Mouse (Mus musculus) forebrain, embryonic 13.5 days (tissue): ENCODE measurements around the gene Cdh16. TPM values are rescaled to one million over a fixed set of nuclear protein-coding genes. Genes with fewer than 3 reads are reported as not detected.

ENCODE experiments used
- ATAC-seq: fragments of 200-750 bp; cut with Nextera tagmentation; 2 replicates; pipeline ENCODE4 v1.8.0; 2017
- H3K27ac ChIP-seq: fragments of 300-500 bp; sonication (generic); 2 replicates; pipeline ENCODE4 v1.5.1; 2015; ENCODE audit warnings: inconsistent platforms, mild to moderate bottlenecking, moderate library complexity
- H3K27me3 ChIP-seq: fragments of 300-500 bp; sonication (generic); 2 replicates; pipeline ENCODE4 v1.6.1; 2015; ENCODE audit warnings: mild to moderate bottlenecking, inconsistent platforms
- H3K36me3 ChIP-seq: fragments of 300-500 bp; sonication (generic); 2 replicates; pipeline ENCODE4 v1.6.1; 2015; ENCODE audit warnings: mild to moderate bottlenecking, inconsistent platforms; ENCODE audit not compliant: poor library complexity, severe bottlenecking
- H3K4me1 ChIP-seq: fragments of 300-500 bp; sonication (generic); 2 replicates; pipeline ENCODE4 v1.6.1; 2015; ENCODE audit warnings: inconsistent platforms
- H3K4me2 ChIP-seq: fragments of 300-500 bp; sonication (generic); 2 replicates; pipeline ENCODE4 v1.6.1; 2015; ENCODE audit warnings: inconsistent platforms, mild to moderate bottlenecking, moderate library complexity
- H3K4me3 ChIP-seq: fragments of 300-500 bp; sonication (generic); 2 replicates; pipeline ENCODE4 v1.5.1; 2015; ENCODE audit warnings: mild to moderate bottlenecking, inconsistent platforms
- H3K9ac ChIP-seq: fragments of 300-500 bp; sonication (generic); 2 replicates; pipeline ENCODE4 v1.6.1; 2015; ENCODE audit warnings: mild to moderate bottlenecking, inconsistent platforms
- H3K9me3 ChIP-seq: fragments of 300-500 bp; sonication (generic); replicated peaks from 2 replicates; pipeline ENCODE4 v1.6.1; 2016; ENCODE audit warnings: inconsistent platforms
- WGBS: fragments of 180-500 bp; shearing (Covaris S2); methylation state at CpG from one replicate; pipeline ENCODE4 v1.1.7; 2015; 5-methylcytosine and 5-hydroxymethylcytosine counted together
- polyA plus RNA-seq: library from polyadenylated mRNA; unstranded; fragments of >200 nt; fragmentation: Nextera tagmentation; extraction: Ambion mirVana; gene quantifications from 2 replicates; pipeline ENCODE4 v1.2.1, GENCODE M21; 2015

Cdh16 gene
- polyA plus RNA-seq, 1 experiment from 2014 or later: not detected

DNA sequence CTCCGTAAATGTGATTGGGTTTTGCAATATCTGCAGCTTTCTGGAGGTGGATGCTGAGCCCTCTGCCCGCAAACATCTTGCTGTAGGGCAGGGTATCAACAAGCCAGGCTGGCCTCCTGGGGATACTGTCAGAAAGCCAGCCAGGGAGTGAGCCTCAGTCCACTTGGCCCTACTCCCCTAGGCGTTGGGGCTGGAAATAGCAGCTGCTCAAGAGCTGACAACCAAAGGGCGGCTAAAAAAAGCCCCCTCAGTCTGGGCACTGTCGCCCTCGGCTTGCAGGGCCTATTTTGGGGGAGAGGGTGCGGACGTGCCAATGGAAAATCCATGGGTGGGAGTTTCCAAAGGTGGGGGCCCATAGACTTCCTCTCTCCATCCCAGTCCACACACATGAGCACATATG is 15.0 kb downstream of the Cdh16 start:
- no peak for ATAC-seq
- Histone ChIP-seq H3K4me1 (no peaks in the 10 kb centered on the region), H3K4me3 (no peak overlapping the region), H3K9me3 (no peaks in the 10 kb centered on the region), H3K27ac (no peak overlapping the region), H3K4me2 (no peak overlapping the region), H3K36me3 (no peaks in the 10 kb centered on the region), H3K9ac (no peak overlapping the region), H3K27me3 (no peaks in the 10 kb centered on the region)
- 84% methylated on average over 8 of the region's 8 CpGs for WGBS

DNA sequence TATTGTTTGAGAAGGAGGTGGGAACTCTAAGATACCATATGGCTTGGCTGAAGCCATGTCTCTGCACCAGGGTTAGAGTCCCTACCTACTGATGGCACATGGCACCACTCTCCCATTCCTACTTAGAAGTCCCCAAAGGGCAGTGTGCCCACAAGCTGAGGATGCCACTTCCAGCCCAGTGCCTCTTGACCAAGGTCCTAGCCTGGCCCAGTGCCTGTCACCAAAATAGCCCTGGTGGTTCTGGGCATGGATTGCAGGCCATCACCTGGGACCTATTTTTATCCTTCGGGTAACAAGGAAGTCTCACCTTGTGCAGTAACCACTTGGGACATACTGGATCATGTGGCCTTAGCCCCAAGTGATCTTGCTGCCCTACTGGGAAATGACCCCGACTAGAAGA is 16.3 kb downstream of the Cdh16 start:
- 74% methylated on average over 2 of the region's 2 CpGs for WGBS
- Histone ChIP-seq H3K4me3 (no peak overlapping the region), H3K27ac (no peak overlapping the region), H3K27me3 (no peaks in the 10 kb centered on the region), H3K9ac (no peak overlapping the region), H3K36me3 (no peaks in the 10 kb centered on the region), H3K4me2 (no peak overlapping the region), H3K9me3 (no peaks in the 10 kb centered on the region), H3K4me1 (no peaks in the 10 kb centered on the region)
- no peak for ATAC-seq

DNA sequence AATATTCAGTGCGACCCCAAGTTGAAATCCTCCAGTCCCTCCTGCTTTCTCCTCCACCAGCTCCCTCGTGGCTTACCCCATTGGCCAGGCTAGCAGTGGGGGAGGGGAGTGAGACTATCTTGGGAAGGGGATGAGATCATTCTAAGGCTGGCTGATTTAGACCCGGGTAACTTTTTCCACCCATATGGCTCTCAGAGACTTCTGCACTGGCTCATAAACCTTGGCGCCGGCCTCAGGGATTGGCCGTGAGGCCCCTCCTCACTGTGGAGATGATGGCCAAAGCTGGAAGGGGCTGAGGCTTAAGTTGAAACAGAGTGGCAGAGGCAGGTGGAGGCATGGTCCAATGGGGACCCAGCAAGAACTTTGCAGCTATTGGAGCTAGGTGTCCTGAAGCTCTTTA is 17.9 kb downstream of the Cdh16 start:
- H3K27ac ChIP-seq: no peak overlapping the region
- no peak for ATAC-seq
- H3K9ac ChIP-seq: no peak overlapping the region
- no peak overlapping the region for H3K4me2 ChIP-seq
- peaks cover 7% of the 10 kb centered on the region; the same call in 1 of the 2 replicates for H3K27me3 ChIP-seq
- no peak overlapping the region for H3K4me3 ChIP-seq
- no peaks in the 10 kb centered on the region for H3K36me3 ChIP-seq
- H3K4me1 ChIP-seq: 0 out of 2 replicates have a peak, but pooled peaks cover 7% of the 10 kb centered on the region
- 58% methylated on average over 6 of the region's 6 CpGs for WGBS
- no peaks in the 10 kb centered on the region for H3K9me3 ChIP-seq

DNA sequence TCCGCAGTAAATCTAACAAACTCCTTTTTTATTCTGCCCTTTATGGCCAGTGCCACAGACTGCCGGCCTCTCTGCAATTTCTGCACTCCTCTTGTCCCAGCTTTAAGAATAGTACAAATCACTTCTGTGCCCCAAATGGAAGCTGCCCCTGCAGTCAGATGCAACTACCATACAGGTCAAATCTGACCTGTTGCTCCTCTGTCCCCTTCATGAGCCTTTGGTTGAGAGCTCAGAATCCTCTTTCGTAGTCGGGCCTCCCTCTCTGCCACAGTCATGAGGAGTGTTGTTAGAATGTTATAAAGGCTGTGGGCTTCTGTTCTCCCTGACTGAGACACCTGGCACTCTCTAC is 21.0 kb downstream of the Cdh16 start:
- no peak overlapping the region for H3K4me3 ChIP-seq

DNA sequence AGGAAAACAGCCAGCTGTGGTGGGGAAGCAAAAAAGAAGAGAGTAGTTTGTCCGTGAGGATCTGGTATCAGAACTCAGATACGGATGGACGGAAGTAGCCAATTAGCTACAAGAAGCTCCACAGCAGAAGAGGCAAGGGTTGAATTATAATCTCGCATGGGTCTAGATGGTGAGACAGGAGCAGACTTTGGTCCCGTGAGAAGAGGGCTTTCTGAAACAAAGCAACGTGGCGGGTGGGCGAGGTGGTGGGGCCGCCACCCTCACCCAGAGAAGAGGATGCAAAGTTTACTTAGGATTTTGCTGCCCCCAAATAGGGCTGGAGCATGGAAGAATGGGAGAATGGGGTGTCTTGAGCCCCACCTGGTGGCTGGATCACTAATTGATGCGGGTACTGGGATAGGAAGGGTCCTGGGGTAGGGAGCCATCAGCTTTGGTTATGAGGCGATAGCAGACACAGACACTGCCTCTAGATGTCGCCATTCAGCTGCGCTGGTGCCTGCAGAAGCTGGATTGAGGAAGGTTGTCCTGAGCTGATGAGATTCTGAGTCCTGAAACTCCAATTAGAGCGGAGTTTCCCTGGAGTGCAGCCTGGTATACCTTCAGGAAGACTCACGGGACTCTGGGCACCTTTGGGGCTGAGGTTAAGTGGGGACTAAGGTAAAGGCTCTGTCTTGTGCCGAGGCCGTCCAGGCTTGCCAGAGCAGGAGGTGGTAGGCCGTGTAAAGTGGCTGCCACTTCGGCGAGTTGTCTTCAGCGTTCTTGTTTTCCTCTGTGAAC is 21.5 kb downstream of the Cdh16 start:
- Histone ChIP-seq H3K4me3 (peak overlapping the region; percentile 15; the same call in 1 of the 2 replicates), H3K4me2 (peak overlapping the region; percentile 44), H3K36me3 (no peaks in the 10 kb centered on the region), H3K27me3 (peaks cover 11% of the 10 kb centered on the region; the same call in 1 of the 2 replicates), H3K27ac (no peak overlapping the region), H3K9ac (no peak overlapping the region), H3K4me1 (0 out of 2 replicates have a peak, but pooled peaks cover 7% of the 10 kb centered on the region), H3K9me3 (no peaks in the 10 kb centered on the region)
- WGBS: 17% methylated on average over 21 of the region's 21 CpGs
- ATAC-seq: peak; percentile 95

More for the DNA sequence above, 21.0 kb downstream of the Cdh16 start:
- H3K27ac ChIP-seq: no peak overlapping the region
- H3K4me2 ChIP-seq: no peak overlapping the region
- no peak for ATAC-seq
- H3K27me3 ChIP-seq: peaks cover 11% of the 10 kb centered on the region; the same call in 1 of the 2 replicates
- WGBS: 63% methylated on average over 4 of the region's 4 CpGs
- 0 out of 2 replicates have a peak, but pooled peaks cover 7% of the 10 kb centered on the region for H3K4me1 ChIP-seq
- no peak overlapping the region for H3K9ac ChIP-seq
- H3K36me3 ChIP-seq: no peaks in the 10 kb centered on the region
- H3K9me3 ChIP-seq: no peaks in the 10 kb centered on the region

DNA sequence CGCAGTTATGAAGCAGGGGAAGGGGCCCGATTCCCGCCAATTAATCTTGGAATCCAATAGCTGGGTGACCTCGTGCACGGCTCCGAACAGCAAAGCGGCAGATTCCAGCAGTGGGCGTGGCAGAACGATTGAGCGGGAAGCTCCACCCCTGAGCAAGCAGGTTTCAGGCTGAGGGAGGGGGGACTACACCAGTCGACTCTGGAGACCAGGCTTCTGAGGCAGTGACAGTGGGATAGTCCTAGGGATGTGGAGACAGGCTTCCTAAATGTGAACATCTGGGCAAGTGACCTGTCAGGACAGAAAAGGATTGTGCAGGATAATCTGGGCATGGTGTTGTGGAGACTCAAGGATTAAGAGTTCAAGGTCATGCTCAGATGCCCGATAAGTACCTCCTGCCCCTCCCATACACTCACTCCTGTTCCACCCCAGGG is 22.2 kb downstream of the Cdh16 start:
- no peak overlapping the region for H3K27ac ChIP-seq
- H3K27me3 ChIP-seq: peaks cover 11% of the 10 kb centered on the region; the same call in 1 of the 2 replicates
- under 1% methylated on average over 12 of the region's 12 CpGs for WGBS
- ATAC-seq: 0 out of 2 replicates have a peak, but pooled peaks have one; percentile 22
- no peak overlapping the region for H3K9ac ChIP-seq
- no peaks in the 10 kb centered on the region for H3K36me3 ChIP-seq
- no peaks in the 10 kb centered on the region for H3K9me3 ChIP-seq
- H3K4me2 ChIP-seq: peak overlapping the region; percentile 44
- H3K4me1 ChIP-seq: 0 out of 2 replicates have a peak, but pooled peaks cover 7% of the 10 kb centered on the region
- H3K4me3 ChIP-seq: peak overlapping the region; percentile 15; the same call in 1 of the 2 replicates

DNA sequence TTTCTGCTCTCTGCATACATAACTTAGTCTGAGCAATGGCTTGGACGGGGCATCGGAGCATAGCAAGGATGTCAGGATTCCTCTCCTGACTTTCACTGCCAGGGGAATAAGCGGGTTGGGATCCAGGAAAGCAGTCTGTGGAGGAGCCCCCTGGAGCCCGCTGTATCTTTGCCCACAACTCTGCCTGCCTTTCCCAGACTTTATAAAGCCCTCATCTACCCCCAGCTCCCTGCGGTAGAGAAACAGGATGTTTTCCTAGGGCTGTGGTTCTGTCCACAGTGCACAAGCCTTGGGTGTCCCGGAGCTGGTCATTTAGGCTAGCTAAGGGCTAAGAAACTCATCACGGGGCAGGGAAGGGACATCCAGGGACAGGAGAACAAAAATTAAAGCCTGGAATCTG is 22.8 kb downstream of the Cdh16 start:
- 0 out of 2 replicates have a peak, but pooled peaks cover 7% of the 10 kb centered on the region for H3K4me1 ChIP-seq
- H3K27ac ChIP-seq: no peak overlapping the region
- WGBS: 36% methylated on average over 7 of the region's 7 CpGs
- peaks cover 11% of the 10 kb centered on the region; the same call in 1 of the 2 replicates for H3K27me3 ChIP-seq
- H3K9ac ChIP-seq: 0 out of 2 replicates have a peak overlapping the region, but pooled peaks have one; percentile 1
- peaks cover 5% of the 10 kb centered on the region for H3K36me3 ChIP-seq
- no peaks in the 10 kb centered on the region for H3K9me3 ChIP-seq
- H3K4me3 ChIP-seq: no peak overlapping the region
- H3K4me2 ChIP-seq: peak overlapping the region; percentile 44
- ATAC-seq: no peak

DNA sequence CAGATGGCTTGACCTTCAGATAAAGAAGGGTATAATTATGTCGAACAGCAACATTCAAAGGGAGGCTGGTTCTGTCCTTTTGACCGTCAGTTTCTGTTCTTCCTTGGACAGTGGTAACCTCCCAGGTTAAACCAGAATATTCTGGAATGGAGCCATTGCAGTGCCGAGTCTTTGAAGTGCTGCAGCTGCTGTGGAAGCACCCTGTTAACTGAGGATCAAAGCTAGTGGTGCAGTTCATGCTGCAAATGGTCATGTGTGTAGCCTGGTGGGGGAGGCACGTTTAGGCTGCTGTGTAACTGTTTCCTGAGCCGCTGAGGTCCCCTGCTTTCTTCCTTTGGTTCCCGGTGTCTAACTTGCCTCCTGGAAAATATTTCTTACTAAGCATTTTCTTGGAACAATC is 25.7 kb downstream of the Cdh16 start:
- H3K27ac ChIP-seq: no peak overlapping the region
- no peak overlapping the region for H3K4me2 ChIP-seq
- H3K4me3 ChIP-seq: no peak overlapping the region
- H3K4me1 ChIP-seq: 0 out of 2 replicates have a peak, but pooled peaks cover 7% of the 10 kb centered on the region
- peaks cover 29% of the 10 kb centered on the region for H3K36me3 ChIP-seq
- ATAC-seq: no peak
- H3K27me3 ChIP-seq: peaks cover 11% of the 10 kb centered on the region; the same call in 1 of the 2 replicates
- WGBS: 73% methylated on average over 6 of the region's 6 CpGs
- no peaks in the 10 kb centered on the region for H3K9me3 ChIP-seq
- no peak overlapping the region for H3K9ac ChIP-seq

DNA sequence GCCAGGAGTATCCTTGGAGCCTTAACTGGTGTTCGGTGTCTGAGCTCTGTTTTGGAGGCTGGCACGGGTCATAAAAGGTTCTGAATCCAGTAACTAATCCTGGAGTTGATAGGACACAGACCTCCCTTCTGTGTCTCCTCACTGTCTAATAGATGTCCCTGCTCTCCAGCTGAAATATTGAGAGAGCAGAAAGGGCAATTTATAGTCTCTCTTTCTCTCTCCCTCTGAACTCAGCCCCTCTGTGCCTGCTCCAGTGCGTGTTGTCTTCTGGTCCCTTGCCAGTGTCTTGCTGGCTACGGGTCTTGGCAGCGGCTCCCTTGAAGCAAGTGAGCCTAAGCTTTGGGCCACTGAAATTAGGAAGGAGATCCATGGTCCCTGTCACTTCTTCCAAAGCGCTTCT is 26.5 kb downstream of the Cdh16 start:
- Histone ChIP-seq H3K9ac (no peak overlapping the region), H3K27me3 (peaks cover 11% of the 10 kb centered on the region; the same call in 1 of the 2 replicates), H3K9me3 (no peaks in the 10 kb centered on the region), H3K27ac (no peak overlapping the region), H3K4me2 (no peak overlapping the region), H3K36me3 (peaks cover 30% of the 10 kb centered on the region), H3K4me1 (0 out of 2 replicates have a peak, but pooled peaks cover 7% of the 10 kb centered on the region), H3K4me3 (no peak overlapping the region)
- ATAC-seq: no peak
- WGBS: 84% methylated on average over 6 of the region's 6 CpGs

DNA sequence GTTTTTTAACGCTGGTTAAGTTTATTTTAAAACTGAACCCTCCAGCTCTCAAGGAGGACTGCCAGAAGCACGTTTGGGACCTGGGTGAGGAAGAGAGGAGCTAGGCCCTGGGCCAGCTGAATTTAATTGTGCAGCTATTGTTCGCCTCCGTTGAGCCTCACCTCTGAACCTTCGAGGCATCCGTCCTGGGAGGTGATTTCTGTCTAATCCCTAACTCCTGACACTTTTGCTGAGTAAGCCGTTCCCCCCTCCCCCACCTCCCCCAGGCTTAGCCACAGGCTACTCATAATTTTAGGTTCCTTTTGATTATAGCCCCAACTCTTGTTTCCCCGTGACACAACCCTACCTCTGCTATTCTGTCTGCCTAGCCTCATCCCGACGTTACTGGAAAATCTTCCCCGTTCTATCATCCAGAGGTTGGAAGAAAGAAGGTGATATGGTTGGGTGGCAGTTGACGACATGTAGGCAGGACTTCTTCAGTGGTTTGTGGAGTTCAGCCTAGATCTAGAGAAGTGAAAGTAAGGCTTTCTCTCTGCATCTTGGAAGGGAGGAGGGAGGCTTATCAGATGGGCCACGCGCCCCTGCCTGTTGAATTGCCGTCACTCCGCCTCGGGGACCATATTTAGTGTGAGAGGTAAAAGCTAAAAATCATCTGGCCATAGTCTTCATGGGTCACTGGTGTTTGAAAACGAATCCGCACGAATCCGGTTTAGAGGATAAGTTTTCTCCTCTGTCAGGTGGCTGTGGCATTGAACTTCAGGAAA is 28.2 kb downstream of the Cdh16 start:
- Histone ChIP-seq H3K4me1 (peaks cover 8% of the 10 kb centered on the region), H3K9ac (no peak overlapping the region), H3K36me3 (peaks cover 30% of the 10 kb centered on the region), H3K9me3 (no peaks in the 10 kb centered on the region), H3K27me3 (0 out of 2 replicates have a peak, but pooled peaks cover under 1% of the 10 kb centered on the region), H3K27ac (no peak overlapping the region), H3K4me3 (no peak overlapping the region), H3K4me2 (no peak overlapping the region)
- no peak for ATAC-seq
- WGBS: 86% methylated on average over 21 of the region's 21 CpGs

DNA sequence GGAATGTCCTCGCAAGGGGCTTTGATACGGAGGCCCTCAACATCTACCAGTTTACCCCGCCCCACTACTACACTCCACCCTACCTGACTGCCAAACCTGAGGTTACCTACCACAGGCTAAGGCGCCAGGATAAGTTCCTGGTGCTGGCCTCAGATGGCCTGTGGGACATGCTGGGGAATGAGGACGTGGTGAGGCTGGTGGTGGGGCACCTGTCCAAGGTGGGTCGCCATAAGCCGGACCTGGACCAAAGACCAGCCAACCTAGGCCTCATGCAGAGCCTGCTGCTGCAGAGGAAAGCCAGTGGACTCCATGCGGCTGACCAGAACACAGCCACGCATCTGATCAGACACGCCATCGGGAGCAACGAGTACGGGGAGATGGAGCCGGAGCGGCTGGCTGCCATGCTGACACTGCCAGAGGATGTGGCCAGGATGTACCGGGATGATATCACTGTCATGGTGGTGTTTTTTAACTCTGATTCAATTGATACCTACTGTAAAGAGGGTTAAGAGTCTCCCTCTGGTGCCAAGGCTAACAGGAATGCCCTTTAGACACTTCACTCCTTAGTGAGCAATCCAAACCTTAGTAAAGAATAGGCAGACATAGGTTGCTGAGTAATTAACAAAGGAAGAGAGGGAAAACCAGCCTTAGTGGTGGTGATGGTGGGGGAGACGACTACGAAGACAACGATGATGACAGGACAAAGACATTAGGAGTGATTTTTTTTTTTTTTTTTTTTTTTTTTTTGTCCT is 29.4 kb downstream of the Cdh16 start:
- no peak for ATAC-seq
- Histone ChIP-seq H3K4me3 (no peak overlapping the region), H3K36me3 (peaks cover 30% of the 10 kb centered on the region), H3K4me2 (no peak overlapping the region), H3K9me3 (no peaks in the 10 kb centered on the region), H3K9ac (no peak overlapping the region), H3K27me3 (no peaks in the 10 kb centered on the region), H3K4me1 (peaks cover 8% of the 10 kb centered on the region), H3K27ac (no peak overlapping the region)
- WGBS: 95% methylated on average over 19 of the region's 19 CpGs
